26 mouse cellular contexts compared by ENCODE assay signal in genomic region chr16:93245738-93246137, GRCm38 (mm10).
"Had no signal": no experiment of that assay in that cellular context is flagged by ENCODE, and none has a peak within 500 bp of the region (broad histone marks: within the 10 kb centered on the region; RNA-seq: fewer than 3 reads in every experiment).

No protein-coding gene starts in this region.

- H3K36me3 ChIP-seq: heart, embryonic 10.5 days; heart, embryonic 13.5 days; heart, embryonic 15.5 days; hindbrain, embryonic 10.5 days; hindbrain, embryonic 12.5 days; intestine, embryonic 15.5 days; limb, embryonic 10.5 days; limb, embryonic 12.5 days had no signal

- ATAC-seq: hindbrain, embryonic 16.5 days; inflammation-experienced regulatory T-cells, adult 6 months; intestine, embryonic 15.5 days; intestine, postnatal 0 days had no signal

- H3K9me3 ChIP-seq: heart, embryonic 10.5 days; heart, embryonic 13.5 days; heart, embryonic 15.5 days; hindbrain, embryonic 10.5 days; hindbrain, embryonic 12.5 days; intestine, embryonic 15.5 days; limb, embryonic 10.5 days; limb, embryonic 12.5 days had no signal

- H3K4me2 ChIP-seq: heart, embryonic 13.5 days; heart, embryonic 15.5 days; hindbrain, embryonic 12.5 days; hindbrain, embryonic 14.5 days; intestine, embryonic 15.5 days; limb, embryonic 12.5 days; liver, embryonic 11.5 days had no signal

- H3K4me3 ChIP-seq: gastrocnemius, adult 2 months; heart, embryonic 10.5 days; heart, embryonic 13.5 days; heart, embryonic 15.5 days; hindbrain, embryonic 10.5 days; hindbrain, embryonic 12.5 days; intestine, embryonic 15.5 days; left cerebral cortex, adult 2 months; limb, embryonic 10.5 days; limb, embryonic 12.5 days had no signal

- H3K27me3 ChIP-seq: heart, embryonic 13.5 days; heart, embryonic 15.5 days; intestine, embryonic 15.5 days had no signal

- H3K4me1 ChIP-seq: heart, embryonic 10.5 days; heart, embryonic 13.5 days; heart, embryonic 15.5 days; intestine, embryonic 15.5 days had no signal

- H3K9ac ChIP-seq: heart, embryonic 13.5 days; heart, embryonic 15.5 days; hindbrain, embryonic 12.5 days; hindbrain, embryonic 14.5 days; intestine, embryonic 15.5 days; limb, embryonic 12.5 days had no signal

- DNase-seq: gastrocnemius, adult 2 months; gastrocnemius, postnatal 10 days; gastrocnemius, postnatal 25 days; heart, adult 18-20 months; heart, postnatal 14 days; heart, postnatal 36 days; kidney, adult 18-20 months; kidney, adult 8-10 months; kidney, postnatal 10 days; kidney, postnatal 36 days; layer of hippocampus, adult 9-11 months; liver had no signal

- H3K27ac ChIP-seq: gastrocnemius, adult 2 months; heart, embryonic 10.5 days; heart, embryonic 13.5 days; heart, embryonic 15.5 days; hindbrain, embryonic 10.5 days; hindbrain, embryonic 12.5 days; hindbrain, embryonic 14.5 days; intestine, embryonic 15.5 days; left cerebral cortex, adult 2 months; limb, embryonic 10.5 days; limb, embryonic 12.5 days had no signal
